Mouse (Mus musculus): Measurements from ENCODE around the gene Hist1h4c. TPM values are rescaled to one million over a fixed set of nuclear protein-coding genes. Genes with fewer than 3 reads are reported as not detected.

Gene Hist1h4c
- polyA plus RNA-seq, 1 experiment from 2014 or later, result 3.2 TPM

GRCm38 (mm10) chr13:23693856-23694440, 4.3 kb downstream of the Hist1h4c start:
- Histone ChIP-seq H3K4me2 (replicated peaks; ENCODE audit: low read depth) (no peak overlapping the region), H3K9ac (ENCODE audit: low read length) (no peak overlapping the region), H3K4me1 (replicated peaks; ENCODE audit: control insufficient read depth, insufficient read depth) (no peaks in the 10 kb centered on the region), H3K36me3 (ENCODE audit: control insufficient read depth, insufficient read depth, low read length) (no peaks in the 10 kb centered on the region), H3K4me3 (ENCODE audit: low read depth, low read length) (no peak overlapping the region), H3K9me3 (ENCODE audit: control insufficient read depth, low read length) (no peaks in the 10 kb centered on the region), H3K27me3 (ENCODE audit: control insufficient read depth, insufficient read depth, low read length) (no peaks in the 10 kb centered on the region), H3K27ac (replicated peaks) (no peak overlapping the region)
- ATAC-seq (ENCODE audit: low FRiP score, low TSS enrichment) (no peak), DNase-seq (ENCODE audit: low spot score) (no peak)
- TF ChIP-seq CTCF (IDR thresholded peaks at IDR 0.05; ENCODE audit: low read depth) (no peak), EP300 (optimal IDR thresholded peaks at IDR 0.05) (no peak)
- WGBS, result 73% methylated on average over 6 of the region's 6 CpGs

DNA sequence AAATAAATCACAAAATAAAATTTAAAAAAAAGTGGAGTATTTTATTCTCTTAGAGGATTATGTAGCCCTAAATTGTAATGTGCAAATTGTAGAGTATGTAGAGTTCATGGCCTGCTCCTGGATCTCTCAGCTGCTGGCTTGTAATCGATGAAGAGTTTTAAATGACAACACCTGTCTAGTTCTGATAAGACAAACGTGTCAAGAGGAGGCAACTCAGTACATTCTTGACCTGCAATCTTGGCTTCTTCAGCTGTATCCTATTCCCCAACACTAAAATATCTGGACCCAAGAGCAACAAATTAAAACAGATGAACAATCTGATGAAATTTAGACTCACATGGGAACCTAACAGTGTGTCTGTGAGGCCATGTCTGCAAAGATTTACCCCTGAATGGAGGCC, 8.8 kb downstream of the Hist1h4c start:
- Histone ChIP-seq H3K4me1 (replicated peaks; ENCODE audit: control insufficient read depth, insufficient read depth) (no peaks in the 10 kb centered on the region), H3K9me3 (ENCODE audit: control insufficient read depth, low read length) (no peaks in the 10 kb centered on the region), H3K27me3 (ENCODE audit: control insufficient read depth, insufficient read depth, low read length) (no peaks in the 10 kb centered on the region), H3K4me3 (ENCODE audit: low read depth, low read length) (no peak overlapping the region), H3K36me3 (ENCODE audit: control insufficient read depth, insufficient read depth, low read length) (no peaks in the 10 kb centered on the region), H3K4me2 (replicated peaks; ENCODE audit: low read depth) (no peak overlapping the region), H3K9ac (ENCODE audit: low read length) (no peak overlapping the region), H3K27ac (replicated peaks) (no peak overlapping the region)
- TF ChIP-seq EP300 (optimal IDR thresholded peaks at IDR 0.05) (no peak), CTCF (IDR thresholded peaks at IDR 0.05; ENCODE audit: low read depth) (no peak)
- ATAC-seq (ENCODE audit: low FRiP score, low TSS enrichment) (no peak), DNase-seq (ENCODE audit: low spot score) (no peak)
- WGBS, result 64% methylated on average over 2 of the region's 2 CpGs

- H3K9me3 ChIP-seq (ENCODE audit: control insufficient read depth, low read length), result no peaks in the 10 kb centered on the region
- H3K4me3 ChIP-seq (ENCODE audit: low read depth, low read length), result no peak overlapping the region
- no peak for TF ChIP-seq CTCF (IDR thresholded peaks at IDR 0.05; ENCODE audit: low read depth)
- no peak for TF ChIP-seq EP300 (optimal IDR thresholded peaks at IDR 0.05)
- no peaks in the 10 kb centered on the region for H3K4me1 ChIP-seq (replicated peaks; ENCODE audit: control insufficient read depth, insufficient read depth)
- DNase-seq (ENCODE audit: low spot score) (no peak), ATAC-seq (ENCODE audit: low FRiP score, low TSS enrichment) (no peak)
- no peak overlapping the region for H3K27ac ChIP-seq (replicated peaks)
- no peaks in the 10 kb centered on the region for H3K36me3 ChIP-seq (ENCODE audit: control insufficient read depth, insufficient read depth, low read length)
- H3K4me2 ChIP-seq (replicated peaks; ENCODE audit: low read depth), result no peak overlapping the region
- H3K9ac ChIP-seq (ENCODE audit: low read length), result no peak overlapping the region
- WGBS, result 93% methylated on average over 2 of the region's 2 CpGs
- no peaks in the 10 kb centered on the region for H3K27me3 ChIP-seq (ENCODE audit: control insufficient read depth, insufficient read depth, low read length)
These were observed 9.3 kb downstream of the Hist1h4c start for GRCm38 (mm10) chr13:23688956-23689355.

DNA sequence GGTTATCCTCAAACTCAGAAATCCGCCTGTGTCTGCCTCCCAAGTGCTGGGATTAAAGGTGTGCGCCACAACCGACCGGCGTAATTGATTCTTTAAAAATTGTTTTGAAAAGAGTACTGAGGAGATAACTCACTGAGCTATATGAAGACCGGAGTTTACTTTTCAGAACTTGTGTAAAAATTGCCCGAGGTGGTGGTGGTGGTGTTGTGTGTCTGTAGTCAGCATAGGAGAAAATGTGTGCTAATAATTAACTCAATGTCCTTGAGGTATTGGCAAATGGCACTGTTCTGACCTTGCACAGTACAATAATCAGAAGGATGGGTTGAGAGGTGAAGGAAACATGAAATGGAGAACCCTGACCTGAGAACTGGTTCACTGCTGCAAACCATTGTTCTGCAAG, 10.3 kb downstream of the Hist1h4c start:
- TF ChIP-seq CTCF (IDR thresholded peaks at IDR 0.05; ENCODE audit: low read depth) (no peak), EP300 (optimal IDR thresholded peaks at IDR 0.05) (no peak)
- Histone ChIP-seq H3K36me3 (ENCODE audit: control insufficient read depth, insufficient read depth, low read length) (no peaks in the 10 kb centered on the region), H3K4me2 (replicated peaks; ENCODE audit: low read depth) (no peak overlapping the region), H3K9ac (ENCODE audit: low read length) (no peak overlapping the region), H3K4me1 (replicated peaks; ENCODE audit: control insufficient read depth, insufficient read depth) (no peaks in the 10 kb centered on the region), H3K9me3 (ENCODE audit: control insufficient read depth, low read length) (no peaks in the 10 kb centered on the region), H3K27ac (replicated peaks) (no peak overlapping the region), H3K4me3 (ENCODE audit: low read depth, low read length) (no peak overlapping the region), H3K27me3 (ENCODE audit: control insufficient read depth, insufficient read depth, low read length) (no peaks in the 10 kb centered on the region)
- WGBS, result 80% methylated on average over 7 of the region's 7 CpGs
- no peak for ATAC-seq (ENCODE audit: low FRiP score, low TSS enrichment)
- no peak for DNase-seq (ENCODE audit: low spot score)

- ATAC-seq (ENCODE audit: low FRiP score, low TSS enrichment), result no peak
- Histone ChIP-seq H3K36me3 (ENCODE audit: control insufficient read depth, insufficient read depth, low read length) (no peaks in the 10 kb centered on the region), H3K27ac (replicated peaks) (no peak overlapping the region), H3K9ac (ENCODE audit: low read length) (no peak overlapping the region), H3K9me3 (ENCODE audit: control insufficient read depth, low read length) (no peaks in the 10 kb centered on the region), H3K27me3 (ENCODE audit: control insufficient read depth, insufficient read depth, low read length) (no peaks in the 10 kb centered on the region), H3K4me2 (replicated peaks; ENCODE audit: low read depth) (no peak overlapping the region), H3K4me1 (replicated peaks; ENCODE audit: control insufficient read depth, insufficient read depth) (peaks cover 3% of the 10 kb centered on the region; the same call in 1 of the 2 replicates), H3K4me3 (ENCODE audit: low read depth, low read length) (no peak overlapping the region)
- 56% methylated on average over 4 of the region's 4 CpGs for WGBS
- DNase-seq (ENCODE audit: low spot score), result no peak
- TF ChIP-seq CTCF (IDR thresholded peaks at IDR 0.05; ENCODE audit: low read depth) (no peak), EP300 (optimal IDR thresholded peaks at IDR 0.05) (no peak)
These were observed 11.1 kb downstream of the Hist1h4c start for GRCm38 (mm10) chr13:23687181-23687580.

- Histone ChIP-seq H3K27me3 (ENCODE audit: control insufficient read depth, insufficient read depth, low read length) (no peaks in the 10 kb centered on the region), H3K4me2 (replicated peaks; ENCODE audit: low read depth) (peak overlapping the region; percentile 58), H3K9ac (ENCODE audit: low read length) (peak overlapping the region; percentile 73; the same call in 1 of the 2 replicates), H3K27ac (replicated peaks) (peak overlapping the region; percentile 96), H3K4me1 (replicated peaks; ENCODE audit: control insufficient read depth, insufficient read depth) (peaks cover 3% of the 10 kb centered on the region; the same call in 1 of the 2 replicates), H3K4me3 (ENCODE audit: low read depth, low read length) (peak overlapping the region; percentile 30), H3K36me3 (ENCODE audit: control insufficient read depth, insufficient read depth, low read length) (no peaks in the 10 kb centered on the region), H3K9me3 (ENCODE audit: control insufficient read depth, low read length) (no peaks in the 10 kb centered on the region)
- no peak for ATAC-seq (ENCODE audit: low FRiP score, low TSS enrichment)
- no peak for DNase-seq (ENCODE audit: low spot score)
- TF ChIP-seq CTCF (IDR thresholded peaks at IDR 0.05; ENCODE audit: low read depth) (no peak), EP300 (optimal IDR thresholded peaks at IDR 0.05) (no peak)
- 14% methylated on average over 4 of the region's 4 CpGs for WGBS
These were observed 12.3 kb downstream of the Hist1h4c start for GRCm38 (mm10) chr13:23685966-23686365.
